Mouse (Mus musculus) ES-E14 (cell line): ENCODE measurements around the gene Gm10837.

Experiments
- HCFC1 ChIP-seq: IDR thresholded peaks from 2 replicates; pipeline ENCODE4 v1.6.1; 2012; ENCODE audit warnings: low read length, inconsistent platforms, borderline replicate concordance; ENCODE audit not compliant: insufficient read depth
- MAFK ChIP-seq: IDR thresholded peaks from 2 replicates; pipeline ENCODE4 v1.6.1; 2014; ENCODE audit warnings: mild to moderate bottlenecking, low read depth, low read length, inconsistent platforms; ENCODE audit not compliant: insufficient read depth
- ZNF384 ChIP-seq: IDR thresholded peaks from 2 replicates; pipeline ENCODE4 v1.6.1; 2012; ENCODE audit warnings: low read depth, low read length, inconsistent platforms

GRCm38 (mm10) chr14:122485635-122486181 lies 4.7 kb upstream of the Gm10837 start:
- TF ChIP-seq HCFC1 (no peak), MAFK (no peak), ZNF384 (no peak)
